Mouse (Mus musculus) thymus, adult 2 months (tissue): ENCODE results near the gene Syt5.
"Not testable (repeated sequence)": the region's sequence is repeated elsewhere in the genome, so short reads cannot be mapped to it uniquely, and the experiment has no call there.

Source experiments
- CTCF ChIP-seq: fragments of 200-500 bp; IDR thresholded peaks from 2 replicates; pipeline ENCODE4 v1.5.1; 2012; ENCODE audit warnings: mild to moderate bottlenecking, control low read depth, low read length, moderate library complexity, borderline replicate concordance; ENCODE audit not compliant: control insufficient read depth, poor library complexity, insufficient read depth; ENCODE audit errors: extremely low read depth
- POLR2A ChIP-seq: fragments of 200-500 bp; IDR thresholded peaks from 2 replicates; pipeline ENCODE4 v1.6.1; 2012; ENCODE audit warnings: mild to moderate bottlenecking, low read length, control low read depth, moderate library complexity; ENCODE audit not compliant: control insufficient read depth, poor library complexity, insufficient read depth; ENCODE audit errors: extremely low read depth

- TF ChIP-seq CTCF, POLR2A: not testable (repeated sequence)
These were observed 49.7 kb upstream of the Syt5 start for GRCm38 (mm10) chr7:4597046-4597445.
